Mouse (Mus musculus) liver, embryonic 12.5 days (tissue): ENCODE results near the gene Cdk5rap2. TPM values are rescaled to one million over a fixed set of nuclear protein-coding genes. Genes with fewer than 3 reads are reported as not detected.
A peak's percentile ranks its signal among the peaks of the same experiment; 100 is the strongest.

ENCODE experiments used
- ATAC-seq: fragments of 200-750 bp; cut with Nextera tagmentation; 2 replicates; pipeline ENCODE4 v1.8.0; 2017; ENCODE audit warnings: moderate number of reproducible peaks, mild to moderate bottlenecking, moderate library complexity
- H3K27ac ChIP-seq: fragments of 300-500 bp; sonication (generic); 2 replicates; pipeline ENCODE4 v1.5.1; 2016; ENCODE audit warnings: mild to moderate bottlenecking
- H3K27me3 ChIP-seq: fragments of 300-500 bp; sonication (generic); replicated peaks from 2 replicates; pipeline ENCODE4 v1.6.1; 2016; ENCODE audit warnings: mild to moderate bottlenecking, moderate library complexity
- H3K36me3 ChIP-seq: fragments of 300-500 bp; sonication (generic); 2 replicates; pipeline ENCODE4 v1.6.1; 2016; ENCODE audit warnings: mild to moderate bottlenecking, moderate library complexity
- H3K4me1 ChIP-seq: fragments of 300-500 bp; sonication (generic); 2 replicates; pipeline ENCODE4 v1.6.1; 2016
- H3K4me2 ChIP-seq: fragments of 300-500 bp; sonication (generic); 2 replicates; pipeline ENCODE4 v1.6.1; 2016; ENCODE audit warnings: mild to moderate bottlenecking, moderate library complexity
- H3K4me3 ChIP-seq: fragments of 300-500 bp; sonication (generic); 2 replicates; pipeline ENCODE4 v1.5.1; 2016; ENCODE audit warnings: mild to moderate bottlenecking, moderate library complexity
- H3K9ac ChIP-seq: fragments of 300-500 bp; sonication (generic); 2 replicates; pipeline ENCODE4 v1.6.1; 2016; ENCODE audit warnings: mild to moderate bottlenecking, moderate library complexity
- H3K9me3 ChIP-seq: fragments of 300-500 bp; sonication (generic); replicated peaks from 2 replicates; pipeline ENCODE4 v1.6.1; 2016; ENCODE audit warnings: mild to moderate bottlenecking, moderate library complexity
- WGBS: fragments of 180-500 bp; shearing (Covaris S2); methylation state at CpG from one replicate; pipeline ENCODE4 v1.1.7; 2016; ENCODE audit not compliant: insufficient replicate concordance; 5-methylcytosine and 5-hydroxymethylcytosine counted together
- polyA plus RNA-seq: library from polyadenylated mRNA; unstranded; fragments of >200 nt; fragmentation: Nextera tagmentation; extraction: Ambion mirVana; gene quantifications from 2 replicates; pipeline ENCODE4 v1.2.1, GENCODE M21; 2016

Gene Cdk5rap2
- polyA plus RNA-seq, 1 experiment from 2014 or later, result 11.7 TPM

DNA sequence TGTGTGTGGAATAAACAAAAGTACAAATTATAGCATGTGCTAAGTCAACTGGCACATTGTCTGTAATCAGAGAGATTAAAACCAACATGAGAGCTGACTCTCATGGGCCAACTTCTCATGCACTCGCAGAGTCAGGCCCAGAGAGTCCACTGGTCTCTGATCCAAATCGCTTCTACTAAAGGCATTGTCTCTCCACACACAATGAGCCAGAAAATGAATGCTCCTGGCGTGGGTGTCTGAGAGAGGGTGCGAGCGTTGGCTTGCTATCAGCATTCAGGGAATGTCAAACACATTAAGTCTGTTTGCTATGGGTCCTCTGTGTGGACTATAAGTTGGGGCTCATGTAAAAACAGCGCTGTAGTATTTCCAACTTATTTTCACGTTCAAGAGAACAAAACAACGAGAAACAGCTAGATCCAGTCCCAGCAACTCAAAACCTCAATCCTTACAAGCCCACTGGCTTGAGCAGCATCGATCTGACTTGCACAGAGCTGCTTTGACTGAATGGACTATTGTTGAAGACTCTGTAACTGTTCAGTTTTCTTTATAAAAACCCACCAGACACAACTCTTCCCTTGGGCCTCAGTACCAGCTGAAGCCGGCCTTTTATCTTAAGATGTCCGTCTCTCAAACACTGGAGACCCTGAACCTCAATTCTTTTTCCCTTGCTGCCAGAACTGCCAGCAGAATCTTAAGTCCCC lies 74.6 kb downstream of the Cdk5rap2 start:
- H3K9me3 ChIP-seq, result no peaks in the 10 kb centered on the region
- WGBS, result 81% methylated on average over 11 of the region's 11 CpGs
- no peaks in the 10 kb centered on the region for H3K4me1 ChIP-seq
- H3K27ac ChIP-seq, result no peak overlapping the region
- H3K36me3 ChIP-seq, result peaks cover 40% of the 10 kb centered on the region
- no peak overlapping the region for H3K9ac ChIP-seq
- H3K4me3 ChIP-seq, result no peak overlapping the region
- no peaks in the 10 kb centered on the region for H3K27me3 ChIP-seq
- ATAC-seq, result no peak
- no peak overlapping the region for H3K4me2 ChIP-seq

GRCm38 (mm10) chr4:70334995-70335394 lies 75.2 kb downstream of the Cdk5rap2 start:
- Histone ChIP-seq H3K36me3 (peaks cover 40% of the 10 kb centered on the region), H3K27me3 (no peaks in the 10 kb centered on the region), H3K27ac (no peak overlapping the region), H3K4me2 (no peak overlapping the region), H3K9me3 (no peaks in the 10 kb centered on the region), H3K4me3 (no peak overlapping the region), H3K9ac (no peak overlapping the region), H3K4me1 (no peaks in the 10 kb centered on the region)
- no peak for ATAC-seq
- 70% methylated on average over 4 of the region's 4 CpGs for WGBS

DNA sequence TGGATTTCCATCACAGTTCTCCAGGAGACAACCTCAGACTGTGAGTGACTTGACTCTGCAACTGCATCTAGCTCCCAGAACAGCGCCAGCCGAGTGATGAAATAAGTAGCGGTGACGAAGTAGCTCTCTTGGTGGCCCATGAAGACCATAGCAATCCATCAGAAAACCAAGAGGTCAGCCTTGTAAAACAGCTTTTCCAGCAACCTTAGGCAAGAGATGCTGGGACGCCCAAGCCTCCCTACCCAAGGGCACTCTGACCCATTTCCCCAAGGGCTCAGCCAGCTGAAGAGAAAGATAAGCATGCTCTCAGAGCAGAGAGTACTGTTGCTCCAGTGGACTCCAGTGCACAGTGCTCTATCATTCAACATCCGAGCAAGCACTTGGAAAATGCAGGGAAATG lies 77.3 kb downstream of the Cdk5rap2 start:
- no peak for ATAC-seq
- Histone ChIP-seq H3K9ac (no peak overlapping the region), H3K9me3 (no peaks in the 10 kb centered on the region), H3K27ac (no peak overlapping the region), H3K4me3 (no peak overlapping the region), H3K27me3 (no peaks in the 10 kb centered on the region), H3K36me3 (peaks cover 35% of the 10 kb centered on the region), H3K4me2 (no peak overlapping the region), H3K4me1 (no peaks in the 10 kb centered on the region)
- WGBS, result 83% methylated on average over 6 of the region's 6 CpGs

DNA sequence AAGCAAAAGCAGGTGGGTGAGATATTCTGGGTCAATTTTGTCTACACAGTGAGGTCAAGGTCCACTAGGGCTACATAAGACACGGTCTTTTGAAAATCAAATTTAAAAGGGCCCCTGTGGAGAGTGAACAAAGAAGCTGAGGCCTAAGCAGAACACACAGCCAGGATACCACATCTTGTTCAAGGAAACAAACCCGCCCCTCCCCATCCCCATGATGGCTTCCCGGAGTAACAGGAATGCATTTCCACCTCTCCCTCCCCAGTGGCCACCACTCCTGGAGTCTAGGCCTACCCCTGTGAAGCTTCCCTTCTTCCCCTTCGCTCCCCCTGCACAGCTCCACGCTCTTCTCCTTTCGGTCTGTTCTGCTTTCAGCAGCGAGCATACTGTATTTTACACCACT lies 77.7 kb downstream of the Cdk5rap2 start:
- no peak for ATAC-seq
- H3K4me2 ChIP-seq, result no peak overlapping the region
- no peak overlapping the region for H3K27ac ChIP-seq
- H3K4me1 ChIP-seq, result no peaks in the 10 kb centered on the region
- peaks cover 31% of the 10 kb centered on the region for H3K36me3 ChIP-seq
- no peak overlapping the region for H3K4me3 ChIP-seq
- 80% methylated on average over 7 of the region's 7 CpGs for WGBS
- H3K9ac ChIP-seq, result no peak overlapping the region
- no peaks in the 10 kb centered on the region for H3K27me3 ChIP-seq
- no peaks in the 10 kb centered on the region for H3K9me3 ChIP-seq

DNA sequence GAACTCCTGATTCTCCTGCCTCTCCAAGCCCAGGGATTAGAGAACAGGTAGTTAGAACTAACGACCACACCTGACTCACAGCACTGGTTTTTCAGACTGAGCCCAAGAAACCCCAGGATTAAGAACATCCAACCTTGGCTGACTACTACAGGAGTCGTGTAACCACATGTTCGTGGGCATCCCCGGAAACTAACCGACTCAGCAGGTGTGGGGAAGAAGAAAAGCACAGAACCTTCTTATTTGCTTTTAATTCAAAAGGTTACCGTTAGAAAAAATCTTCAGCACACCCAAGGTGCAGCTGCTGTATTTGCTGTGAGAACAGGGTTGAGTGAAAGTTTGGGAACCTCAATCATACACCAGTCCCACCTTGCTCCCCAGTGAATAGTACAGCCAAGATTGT lies 79.1 kb downstream of the Cdk5rap2 start:
- WGBS, result 83% methylated on average over 6 of the region's 6 CpGs
- no peak for ATAC-seq

GRCm38 (mm10) chr4:70328033-70328432 lies 82.2 kb downstream of the Cdk5rap2 start:
- Histone ChIP-seq H3K4me2 (no peak overlapping the region), H3K36me3 (peaks cover 14% of the 10 kb centered on the region; the same call in 1 of the 2 replicates), H3K4me1 (no peaks in the 10 kb centered on the region), H3K27me3 (no peaks in the 10 kb centered on the region), H3K9ac (no peak overlapping the region), H3K27ac (no peak overlapping the region), H3K4me3 (no peak overlapping the region), H3K9me3 (no peaks in the 10 kb centered on the region)
- ATAC-seq, result no peak
- WGBS, result 81% methylated on average over 9 of the region's 9 CpGs

More for the DNA sequence above, 79.1 kb downstream of the Cdk5rap2 start:
- H3K27me3 ChIP-seq, result no peaks in the 10 kb centered on the region
- no peak overlapping the region for H3K27ac ChIP-seq
- H3K4me1 ChIP-seq, result no peaks in the 10 kb centered on the region
- no peak overlapping the region for H3K4me2 ChIP-seq
- H3K9me3 ChIP-seq, result no peaks in the 10 kb centered on the region
- no peak overlapping the region for H3K9ac ChIP-seq
- H3K4me3 ChIP-seq, result no peak overlapping the region
- H3K36me3 ChIP-seq, result peaks cover 23% of the 10 kb centered on the region

DNA sequence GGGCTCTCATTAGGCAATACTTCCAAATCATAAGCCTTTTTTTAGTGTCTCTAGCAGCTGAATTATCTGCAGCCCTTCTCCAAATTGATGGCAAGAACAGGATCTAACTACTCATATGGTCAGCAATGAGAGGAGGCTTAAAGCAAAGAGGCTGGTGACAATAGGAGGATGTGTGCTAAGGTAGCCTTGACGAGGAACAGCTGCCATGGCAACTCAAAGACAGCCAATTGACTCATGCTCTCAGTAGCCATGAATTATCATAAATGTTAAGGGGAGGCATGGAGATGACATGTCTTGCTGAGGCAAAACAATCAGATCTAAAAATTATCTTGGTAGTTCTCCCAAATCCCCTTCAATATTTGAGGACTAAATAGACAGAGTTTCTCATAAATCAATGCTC lies 82.8 kb downstream of the Cdk5rap2 start:
- Histone ChIP-seq H3K27me3 (no peaks in the 10 kb centered on the region), H3K36me3 (peaks cover 14% of the 10 kb centered on the region; the same call in 1 of the 2 replicates)
- ATAC-seq, result no peak

DNA sequence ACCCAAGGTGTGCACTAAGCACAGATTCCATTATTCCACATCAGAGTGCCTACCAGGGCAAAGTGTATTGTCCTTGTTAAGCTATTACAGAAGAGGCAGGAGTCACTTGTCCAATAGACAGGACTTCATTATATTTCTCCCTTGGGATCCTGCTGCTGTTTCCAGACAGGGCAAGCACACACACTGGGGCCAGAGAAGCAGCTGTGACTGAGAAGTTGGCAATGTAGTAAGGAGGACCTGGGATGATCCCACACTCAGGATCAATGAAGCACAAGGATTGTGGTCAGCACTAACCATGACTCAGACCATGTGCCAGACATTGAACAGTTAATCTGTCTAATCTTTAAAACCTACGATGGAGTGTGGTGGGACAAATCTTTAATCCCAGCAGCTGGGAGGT lies 88.7 kb downstream of the Cdk5rap2 start:
- Histone ChIP-seq H3K4me2 (no peak overlapping the region), H3K9ac (no peak overlapping the region), H3K36me3 (peaks cover 9% of the 10 kb centered on the region), H3K27ac (no peak overlapping the region), H3K4me3 (no peak overlapping the region), H3K27me3 (no peaks in the 10 kb centered on the region), H3K4me1 (no peaks in the 10 kb centered on the region), H3K9me3 (no peaks in the 10 kb centered on the region)
- WGBS, result 69% methylated on average over 1 of the region's 1 CpGs
- no peak for ATAC-seq

More for the DNA sequence above, 82.8 kb downstream of the Cdk5rap2 start:
- 90% methylated on average over 1 of the region's 1 CpGs for WGBS
- no peak overlapping the region for H3K9ac ChIP-seq
- no peaks in the 10 kb centered on the region for H3K4me1 ChIP-seq
- H3K27ac ChIP-seq, result no peak overlapping the region
- no peak overlapping the region for H3K4me2 ChIP-seq
- H3K9me3 ChIP-seq, result no peaks in the 10 kb centered on the region
- no peak overlapping the region for H3K4me3 ChIP-seq

DNA sequence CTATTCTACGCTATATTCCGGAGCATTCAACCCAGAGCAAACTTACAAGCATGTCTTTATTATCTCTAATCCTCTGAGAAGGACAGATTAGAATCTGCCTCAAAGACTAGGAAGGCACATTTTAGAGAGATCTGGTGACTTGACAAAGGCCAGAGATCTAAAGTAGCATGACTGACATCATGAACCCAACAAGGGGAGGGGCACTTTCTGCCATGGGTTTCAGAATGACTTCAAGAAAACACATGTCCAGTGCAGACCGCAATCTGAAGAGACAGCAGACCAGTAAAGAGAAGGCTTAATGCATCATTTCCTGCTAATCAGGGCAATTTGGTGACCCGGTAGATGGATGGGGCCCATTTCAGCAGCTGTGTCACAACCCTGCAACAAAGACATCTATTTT lies 98.1 kb downstream of the Cdk5rap2 start:
- Histone ChIP-seq H3K4me3 (no peak overlapping the region), H3K27me3 (no peaks in the 10 kb centered on the region), H3K4me2 (no peak overlapping the region), H3K4me1 (no peaks in the 10 kb centered on the region), H3K9ac (no peak overlapping the region), H3K9me3 (no peaks in the 10 kb centered on the region), H3K36me3 (peaks cover 52% of the 10 kb centered on the region), H3K27ac (no peak overlapping the region)
- ATAC-seq, result no peak
- WGBS, result 78% methylated on average over 4 of the region's 4 CpGs

DNA sequence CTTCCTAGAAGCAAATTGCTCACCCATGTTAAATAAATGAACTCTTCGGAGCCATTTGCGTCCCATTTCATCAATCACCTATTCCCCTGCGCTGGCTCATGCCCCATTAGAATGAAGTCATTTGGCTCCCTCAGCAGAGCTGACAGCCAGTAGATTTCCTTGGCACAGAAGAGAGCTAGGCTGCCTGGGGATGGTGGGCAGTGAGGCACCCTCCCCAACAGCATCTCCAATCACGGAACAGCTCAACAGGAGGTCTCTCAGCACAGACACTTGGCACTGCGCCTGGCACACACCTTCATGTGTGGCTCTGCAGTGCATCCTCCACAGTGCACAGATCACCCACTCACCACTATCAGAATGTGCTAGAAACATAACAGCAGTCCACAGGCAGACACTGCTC lies 98.7 kb downstream of the Cdk5rap2 start:
- WGBS, result 85% methylated on average over 5 of the region's 5 CpGs
- H3K36me3 ChIP-seq, result peaks cover 45% of the 10 kb centered on the region
- no peak for ATAC-seq

GRCm38 (mm10) chr4:70307230-70307629 lies 103.0 kb downstream of the Cdk5rap2 start:
- H3K4me2 ChIP-seq, result no peak overlapping the region
- 52% methylated on average over 4 of the region's 4 CpGs for WGBS
- ATAC-seq, result peak; percentile 66

More for the DNA sequence above, 98.7 kb downstream of the Cdk5rap2 start:
- Histone ChIP-seq H3K27ac (no peak overlapping the region), H3K4me3 (no peak overlapping the region), H3K4me2 (no peak overlapping the region), H3K27me3 (no peaks in the 10 kb centered on the region), H3K9me3 (no peaks in the 10 kb centered on the region), H3K9ac (no peak overlapping the region), H3K4me1 (no peaks in the 10 kb centered on the region)

GRCm38 (mm10) chr4:70303870-70304269 lies 106.4 kb downstream of the Cdk5rap2 start:
- WGBS, result 75% methylated on average over 4 of the region's 4 CpGs
- H3K9me3 ChIP-seq, result no peaks in the 10 kb centered on the region
- H3K4me1 ChIP-seq, result no peaks in the 10 kb centered on the region
- H3K9ac ChIP-seq, result no peak overlapping the region
- H3K4me3 ChIP-seq, result no peak overlapping the region
- H3K4me2 ChIP-seq, result no peak overlapping the region
- H3K36me3 ChIP-seq, result peaks cover 45% of the 10 kb centered on the region
- no peaks in the 10 kb centered on the region for H3K27me3 ChIP-seq
- no peak for ATAC-seq
- no peak overlapping the region for H3K27ac ChIP-seq

More at GRCm38 (mm10) chr4:70307230-70307629, 103.0 kb downstream of the Cdk5rap2 start:
- no peak overlapping the region for H3K9ac ChIP-seq
- no peaks in the 10 kb centered on the region for H3K27me3 ChIP-seq
- H3K4me1 ChIP-seq, result no peaks in the 10 kb centered on the region
- H3K9me3 ChIP-seq, result no peaks in the 10 kb centered on the region
- H3K27ac ChIP-seq, result no peak overlapping the region
- peaks cover 31% of the 10 kb centered on the region; the same call in 1 of the 2 replicates for H3K36me3 ChIP-seq
- H3K4me3 ChIP-seq, result no peak overlapping the region

DNA sequence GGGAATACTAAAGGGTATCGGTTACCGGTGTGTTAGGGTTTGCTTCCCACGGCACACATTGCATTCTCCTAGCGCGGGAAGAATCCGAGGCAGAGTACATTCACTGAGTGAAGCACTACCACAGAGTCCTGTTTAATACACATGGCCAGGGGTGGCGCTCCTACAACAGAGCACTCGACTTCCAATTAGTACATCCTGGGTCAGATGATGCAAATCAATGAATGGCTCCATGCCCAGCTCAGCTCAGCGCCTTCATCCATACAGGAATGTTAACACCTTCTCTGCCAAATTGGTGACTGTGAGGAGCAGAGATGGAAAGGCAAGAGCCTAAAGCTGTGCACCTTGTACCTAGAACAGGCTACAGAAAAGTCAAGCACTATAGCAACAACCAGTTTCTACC lies 109.1 kb downstream of the Cdk5rap2 start:
- Histone ChIP-seq H3K4me2 (no peak overlapping the region), H3K4me3 (no peak overlapping the region), H3K4me1 (no peaks in the 10 kb centered on the region), H3K27ac (no peak overlapping the region), H3K36me3 (peaks cover 62% of the 10 kb centered on the region), H3K9ac (no peak overlapping the region), H3K27me3 (no peaks in the 10 kb centered on the region), H3K9me3 (no peaks in the 10 kb centered on the region)
- WGBS, result 88% methylated on average over 9 of the region's 9 CpGs
- no peak for ATAC-seq
